Mouse (Mus musculus) bone marrow, adult 2 months (tissue): ENCODE data around the gene Mapkapk3. TPM values are rescaled to one million over a fixed set of nuclear protein-coding genes. Genes with fewer than 3 reads are reported as not detected.

Experiments
- H3K27ac ChIP-seq: fragments of 200-500 bp; 2 replicates; pipeline ENCODE4 v1.5.1; 2012; ENCODE audit warnings: low read depth, mild to moderate bottlenecking, control low read depth, inconsistent platforms, low read length; ENCODE audit not compliant: control insufficient read depth, poor library complexity, insufficient read depth
- H3K4me1 ChIP-seq: fragments of 200-500 bp; 2 replicates; pipeline ENCODE4 v1.6.1; 2011; ENCODE audit warnings: low read length; ENCODE audit not compliant: control insufficient read depth, insufficient read depth
- H3K4me3 ChIP-seq: fragments of 200-500 bp; replicated peaks from 2 replicates; pipeline ENCODE3; 2011; ENCODE audit warnings: mild to moderate bottlenecking, low read depth, low read length, control low read depth; ENCODE audit not compliant: control insufficient read depth
- CTCF ChIP-seq: fragments of 200-500 bp; IDR thresholded peaks from 2 replicates; pipeline ENCODE4 v1.5.1; 2011; ENCODE audit warnings: low read length, control low read depth; ENCODE audit not compliant: control insufficient read depth, insufficient read depth
- POLR2A ChIP-seq: fragments of 200-500 bp; IDR thresholded peaks from 2 replicates; pipeline ENCODE4 v1.6.1; 2011; ENCODE audit warnings: low read depth, mild to moderate bottlenecking, control low read depth, low read length, borderline replicate concordance; ENCODE audit not compliant: control insufficient read depth
- WGBS: fragments of 180-500 bp; shearing (Covaris S2); methylation state at CpG from one replicate; pipeline ENCODE4 v1.1.7; 2018; 5-methylcytosine and 5-hydroxymethylcytosine counted together
- polyA plus RNA-seq: library from polyadenylated mRNA; stranded (reverse); fragments of >200 nt; gene quantifications from 2 replicates; pipeline ENCODE4 v1.2.4, GENCODE M21; 2011; ENCODE audit warnings: low replicate concordance; ENCODE audit not compliant: missing spikeins, insufficient read depth, insufficient read length

Gene Mapkapk3
- polyA plus RNA-seq, 1 experiment = 46.9 TPM

DNA sequence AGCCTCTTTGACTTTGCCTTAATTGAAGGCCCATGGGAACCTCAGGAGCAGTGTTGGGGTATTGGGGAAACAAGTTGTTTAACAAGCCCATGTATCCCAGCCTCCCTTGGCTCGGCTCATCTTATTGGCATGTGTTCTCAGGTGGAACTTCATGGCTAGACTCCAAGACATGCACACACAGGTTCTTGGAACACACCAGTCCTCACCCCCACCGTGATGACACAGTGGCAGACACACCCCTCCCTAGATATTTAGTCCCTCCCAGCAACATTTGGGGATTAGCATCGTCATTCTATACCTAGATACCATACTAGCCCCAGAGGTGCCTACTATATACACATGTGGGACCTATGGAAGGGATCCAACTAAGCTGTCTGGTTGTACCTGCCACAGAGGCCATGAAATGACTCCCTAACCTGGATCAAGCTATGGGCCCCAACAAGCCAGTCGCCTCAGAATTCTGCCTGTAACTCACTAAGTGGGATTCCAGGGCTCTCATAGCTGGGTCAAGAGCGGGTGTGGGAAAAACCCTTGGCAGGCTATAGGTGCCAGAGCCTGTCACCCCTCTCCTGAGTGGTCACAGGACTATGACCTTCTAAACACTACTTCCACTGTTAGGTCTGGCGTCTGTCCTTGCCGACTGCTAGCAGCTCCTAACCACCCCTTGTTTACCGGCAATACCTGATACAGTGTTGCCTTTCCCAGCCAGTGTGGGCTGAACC lies 8.5 kb upstream of the Mapkapk3 start:
- Histone ChIP-seq H3K4me3 (peak overlapping the region; percentile 21), H3K27ac (no peak overlapping the region), H3K4me1 (peaks cover 7% of the 10 kb centered on the region)
- no peak for TF ChIP-seq CTCF
- TF ChIP-seq POLR2A = no peak
- WGBS = 55% methylated on average over 8 of the region's 8 CpGs

DNA sequence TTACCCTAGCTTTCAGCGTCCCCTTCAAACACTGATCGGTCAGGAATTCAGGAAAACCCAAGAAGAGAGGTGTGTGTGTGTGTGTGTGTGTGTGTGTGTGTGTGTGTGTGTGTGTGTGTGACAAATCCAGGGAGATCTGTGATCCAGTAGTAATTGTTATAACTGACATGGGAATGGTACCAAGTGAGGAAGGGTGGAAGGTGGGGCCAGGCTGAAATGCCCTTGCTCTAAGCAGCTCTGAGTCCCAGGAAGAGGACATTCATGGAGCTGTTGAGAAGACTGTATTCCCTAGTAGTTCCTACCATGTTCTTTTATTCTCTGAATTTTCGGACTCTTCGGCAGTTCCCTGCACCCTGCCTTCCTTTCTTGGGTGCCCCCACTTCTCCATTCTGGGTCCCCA lies 8.0 kb upstream of the Mapkapk3 start:
- WGBS = 24% methylated on average over 4 of the region's 4 CpGs
- peak overlapping the region; percentile 82 for H3K4me3 ChIP-seq

DNA sequence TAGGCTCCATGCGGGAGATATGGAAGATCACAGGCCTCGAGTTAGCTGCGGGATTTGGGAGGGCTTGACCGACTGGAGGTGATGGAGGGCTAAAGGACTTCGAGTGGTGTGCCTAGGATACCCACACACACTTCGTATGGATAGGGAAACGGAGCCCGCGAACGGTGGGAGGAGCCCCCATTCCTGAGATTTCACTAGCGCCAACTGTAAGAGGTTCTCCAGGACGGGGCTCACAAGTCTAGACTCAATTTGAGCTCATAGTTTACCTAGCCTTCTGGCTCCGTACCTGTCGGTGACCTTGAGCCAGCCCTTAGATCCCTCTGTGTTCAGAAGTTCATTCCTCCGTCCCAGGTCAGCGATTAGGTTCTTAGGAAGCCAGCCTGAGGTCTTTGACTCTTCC lies 7.4 kb upstream of the Mapkapk3 start:
- no peak for TF ChIP-seq POLR2A
- TF ChIP-seq CTCF = no peak
- H3K4me1 ChIP-seq = peaks cover 7% of the 10 kb centered on the region
- peak overlapping the region; percentile 82 for H3K4me3 ChIP-seq
- WGBS = 1% methylated on average over 16 of the region's 16 CpGs
- H3K27ac ChIP-seq = no peak overlapping the region

More for the DNA sequence above, 8.0 kb upstream of the Mapkapk3 start:
- H3K4me1 ChIP-seq = peaks cover 7% of the 10 kb centered on the region
- TF ChIP-seq POLR2A (no peak), CTCF (no peak)
- H3K27ac ChIP-seq = no peak overlapping the region

DNA sequence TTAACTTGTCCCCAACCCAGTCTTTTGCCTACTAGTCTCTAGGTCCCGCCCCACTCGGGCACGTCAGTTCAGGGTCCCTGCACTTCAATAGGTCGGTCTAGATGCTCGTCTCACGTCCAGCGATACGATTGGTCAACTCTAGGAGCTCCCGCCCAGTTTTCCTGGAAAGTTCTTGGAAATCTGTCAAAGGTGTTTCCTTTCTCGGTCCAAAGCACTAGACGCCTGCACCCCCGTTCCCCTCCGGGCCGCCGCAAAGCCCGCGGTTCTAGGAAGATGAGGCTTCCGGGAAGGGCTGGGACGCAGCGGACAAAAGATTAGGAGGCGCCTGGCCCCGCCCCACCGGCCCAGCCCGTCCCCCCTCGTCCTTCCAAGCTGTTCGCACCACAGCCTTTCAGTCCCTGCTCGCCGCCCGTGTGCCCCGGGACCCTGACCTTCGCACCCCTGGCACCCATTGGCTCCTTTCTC lies 6.9 kb upstream of the Mapkapk3 start:
- Histone ChIP-seq H3K4me1 (peaks cover 7% of the 10 kb centered on the region), H3K4me3 (peak overlapping the region; percentile 82), H3K27ac (no peak overlapping the region; the same call in 1 of the 2 replicates)
- under 1% methylated on average over 31 of the region's 31 CpGs for WGBS
- peak; percentile 46; the same call in 1 of the 2 replicates for TF ChIP-seq POLR2A
- 0 out of 2 replicates have a peak, but pooled peaks have one; percentile 1 for TF ChIP-seq CTCF

DNA sequence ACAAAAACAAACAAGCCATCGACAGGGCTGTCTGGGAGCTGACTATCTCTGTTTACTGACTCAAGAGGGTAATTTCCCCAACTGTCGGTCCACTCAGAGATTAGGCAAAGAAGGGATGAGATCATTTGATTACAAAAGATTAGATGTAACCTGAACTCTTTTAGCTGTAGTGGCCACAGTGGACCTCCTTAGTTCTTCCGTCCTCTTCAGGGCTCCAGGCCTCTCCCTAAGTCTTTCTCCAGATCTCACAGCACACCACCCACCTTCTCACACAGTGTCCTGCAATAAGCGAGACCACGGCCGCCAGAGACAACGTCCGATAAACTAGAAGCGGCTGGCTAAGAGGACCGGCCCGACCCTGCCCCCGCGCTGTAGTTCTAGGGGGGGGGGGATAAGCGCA lies 6.4 kb upstream of the Mapkapk3 start:
- under 1% methylated on average over 14 of the region's 14 CpGs for WGBS
- Histone ChIP-seq H3K27ac (peak overlapping the region; percentile 40), H3K4me3 (peak overlapping the region; percentile 82), H3K4me1 (peaks cover 7% of the 10 kb centered on the region)
- TF ChIP-seq CTCF (no peak), POLR2A (no peak)

DNA sequence AAGGTAGTCTGAATTCAATTTTAAA lies 6.2 kb upstream of the Mapkapk3 start, which contains the start of gene Cish:
Cish (plus strand) TSS at position 11 of the 25 bp plus-strand sequence.
- Histone ChIP-seq H3K4me1 (peaks cover 5% of the 10 kb centered on the region), H3K4me3 (peak within 1 kb of the TSS; percentile 82), H3K27ac (peak within 1 kb of the TSS; percentile 40)
- TF ChIP-seq CTCF = no peak
- no peak for TF ChIP-seq POLR2A

DNA sequence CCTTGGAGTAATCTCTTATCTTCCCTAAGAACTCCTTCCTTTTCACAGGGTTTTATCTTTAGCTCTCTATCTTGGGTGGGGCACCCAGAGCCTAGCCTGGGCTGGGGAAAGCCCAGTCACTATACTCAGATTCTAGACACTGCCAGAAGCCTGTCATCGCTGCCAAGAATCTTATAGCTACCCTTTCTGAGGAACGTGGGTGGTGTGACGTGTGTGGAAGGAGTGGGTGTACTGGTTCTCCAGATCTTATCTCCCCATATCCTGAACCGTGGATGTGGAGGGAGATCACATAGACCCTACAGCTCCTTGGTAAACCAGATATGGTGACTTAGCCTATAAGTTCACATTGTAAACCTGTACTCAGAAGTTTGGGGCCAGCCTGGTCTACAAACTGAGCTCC lies 5.9 kb upstream of the Mapkapk3 start:
- H3K27ac ChIP-seq = no peak overlapping the region
- H3K4me1 ChIP-seq = peaks cover 4% of the 10 kb centered on the region
- H3K4me3 ChIP-seq = no peak overlapping the region
- WGBS = 23% methylated on average over 4 of the region's 4 CpGs
- no peak for TF ChIP-seq POLR2A
- no peak for TF ChIP-seq CTCF

DNA sequence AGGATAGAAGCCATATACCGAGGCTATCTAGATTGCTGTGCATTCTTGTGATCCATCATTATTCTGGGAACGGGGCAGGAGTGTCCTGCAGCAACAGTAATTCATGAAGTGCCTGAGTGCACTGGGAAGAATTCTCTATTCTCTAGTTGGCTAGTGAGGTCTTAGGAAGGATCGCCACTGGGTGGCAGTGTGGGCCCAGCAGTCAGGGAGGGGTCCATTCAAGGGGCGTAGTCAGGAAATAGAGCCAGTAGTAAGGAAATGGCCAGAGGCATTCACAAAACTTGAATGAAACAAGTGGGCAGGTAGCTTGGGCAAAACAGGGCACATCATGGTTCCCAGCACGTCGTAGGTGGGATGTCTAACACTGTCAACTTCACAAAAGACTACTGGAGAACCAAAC lies 4.6 kb upstream of the Mapkapk3 start:
- TF ChIP-seq POLR2A (no peak), CTCF (peak; percentile 97)
- no peak overlapping the region for H3K4me3 ChIP-seq
- no peak overlapping the region for H3K27ac ChIP-seq
- 2% methylated on average over 6 of the region's 6 CpGs for WGBS
- peaks cover 4% of the 10 kb centered on the region for H3K4me1 ChIP-seq

DNA sequence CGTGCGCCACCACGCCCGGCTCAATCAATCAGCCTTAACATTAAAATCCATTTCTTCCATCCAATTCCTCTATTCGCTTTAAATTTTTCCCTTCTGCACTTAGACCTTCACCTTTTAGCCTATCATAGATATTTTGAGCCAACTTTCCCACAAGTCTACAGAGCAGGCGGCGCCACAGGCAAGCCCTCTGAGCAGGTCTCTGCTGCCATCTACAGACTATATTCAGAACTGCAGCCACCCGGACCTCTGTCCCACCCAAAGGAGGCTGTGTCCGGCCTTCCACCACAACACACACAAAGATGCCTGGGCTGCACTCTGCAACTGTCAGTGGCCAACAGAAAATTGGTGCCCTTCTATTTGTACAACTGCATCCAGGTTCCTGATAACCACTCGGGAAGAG lies 1.2 kb upstream of the Mapkapk3 start:
- TF ChIP-seq CTCF = peak; percentile 95
- no peak for TF ChIP-seq POLR2A
- 31% methylated on average over 10 of the region's 10 CpGs for WGBS
- H3K4me3 ChIP-seq = no peak overlapping the region
- peaks cover 2% of the 10 kb centered on the region for H3K4me1 ChIP-seq
- H3K27ac ChIP-seq = no peak overlapping the region
